Mouse (Mus musculus): ENCODE data around the gene Pde5a. TPM values are rescaled to one million over a fixed set of nuclear protein-coding genes. Genes with fewer than 3 reads are reported as not detected.
A peak's percentile ranks its signal among the peaks of the same experiment; 100 is the strongest.

Gene Pde5a
- polyA plus RNA-seq, 1 experiment from 2014 or later: 4.5 TPM

DNA sequence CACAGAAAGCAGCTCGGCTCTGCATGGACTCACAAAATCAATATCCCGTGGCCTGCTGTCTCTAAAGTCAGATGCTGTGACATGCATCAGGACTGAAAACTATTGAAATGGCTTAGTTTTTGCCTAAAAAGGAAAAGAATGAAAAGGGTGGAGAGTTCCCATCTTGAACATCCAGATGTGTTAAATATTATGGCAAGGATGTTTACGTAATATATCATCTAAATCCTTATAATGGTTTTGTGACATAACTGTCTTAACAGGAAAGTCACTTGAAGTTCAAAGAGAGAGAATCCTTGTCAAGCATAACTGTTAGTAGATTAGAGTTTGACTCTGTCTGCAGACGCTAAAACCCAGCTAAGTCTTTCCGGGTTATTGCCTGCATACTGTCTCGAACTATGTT is 20.3 kb upstream of the Pde5a start:
- 0 out of 2 replicates have a peak, but pooled peaks cover 3% of the 10 kb centered on the region for H3K9me3 ChIP-seq (replicated peaks; ENCODE audit: control insufficient read depth, low read length)
- H3K9ac ChIP-seq (ENCODE audit: low read depth, low read length): no peak overlapping the region
- H3K4me1 ChIP-seq (ENCODE audit: control insufficient read depth, insufficient read depth, low read length): no peaks in the 10 kb centered on the region; the same call in 1 of the 2 replicates
- H3K4me2 ChIP-seq: no peak overlapping the region
- ATAC-seq (replicated peaks; ENCODE audit: insufficient number of reproducible peaks, low FRiP score, low TSS enrichment): no peak
- H3K27ac ChIP-seq (ENCODE audit: low read depth, low read length): no peak overlapping the region
- WGBS (ENCODE audit: insufficient replicate concordance): 75% methylated on average over 6 of the region's 6 CpGs
- H3K36me3 ChIP-seq (ENCODE audit: control insufficient read depth, insufficient read depth, low read length): no peaks in the 10 kb centered on the region
- no peaks in the 10 kb centered on the region for H3K27me3 ChIP-seq (ENCODE audit: control insufficient read depth, insufficient read depth, low read length)
- no peak overlapping the region for H3K4me3 ChIP-seq (ENCODE audit: low read depth, low read length)

DNA sequence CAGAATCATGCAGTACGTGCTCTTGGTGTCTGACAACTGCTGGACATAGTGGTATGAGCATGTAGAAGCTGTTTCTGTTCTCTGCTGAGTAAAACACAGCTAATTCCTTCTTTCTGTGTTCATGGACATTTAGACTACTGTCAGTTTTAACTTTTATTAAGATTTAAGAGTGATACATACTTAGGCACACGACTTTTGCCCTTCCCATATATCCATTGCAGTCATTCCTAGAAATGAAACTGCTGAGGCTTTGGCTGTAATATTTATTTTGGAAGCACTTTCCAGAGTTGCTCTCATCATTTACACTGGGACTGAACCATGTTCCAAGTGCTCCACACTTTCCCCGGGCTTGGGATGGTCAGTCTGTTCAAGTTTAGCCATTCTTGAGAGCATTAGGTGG is 18.6 kb upstream of the Pde5a start:
- Histone ChIP-seq H3K36me3 (ENCODE audit: control insufficient read depth, insufficient read depth, low read length) (no peaks in the 10 kb centered on the region), H3K4me3 (ENCODE audit: low read depth, low read length) (no peak overlapping the region), H3K4me2 (no peak overlapping the region), H3K4me1 (ENCODE audit: control insufficient read depth, insufficient read depth, low read length) (no peaks in the 10 kb centered on the region), H3K9ac (ENCODE audit: low read depth, low read length) (no peak overlapping the region), H3K27ac (ENCODE audit: low read depth, low read length) (no peak overlapping the region), H3K27me3 (ENCODE audit: control insufficient read depth, insufficient read depth, low read length) (no peaks in the 10 kb centered on the region), H3K9me3 (replicated peaks; ENCODE audit: control insufficient read depth, low read length) (0 out of 2 replicates have a peak, but pooled peaks cover 3% of the 10 kb centered on the region)
- WGBS (ENCODE audit: insufficient replicate concordance): 74% methylated on average over 3 of the region's 3 CpGs
- ATAC-seq (replicated peaks; ENCODE audit: insufficient number of reproducible peaks, low FRiP score, low TSS enrichment): no peak

DNA sequence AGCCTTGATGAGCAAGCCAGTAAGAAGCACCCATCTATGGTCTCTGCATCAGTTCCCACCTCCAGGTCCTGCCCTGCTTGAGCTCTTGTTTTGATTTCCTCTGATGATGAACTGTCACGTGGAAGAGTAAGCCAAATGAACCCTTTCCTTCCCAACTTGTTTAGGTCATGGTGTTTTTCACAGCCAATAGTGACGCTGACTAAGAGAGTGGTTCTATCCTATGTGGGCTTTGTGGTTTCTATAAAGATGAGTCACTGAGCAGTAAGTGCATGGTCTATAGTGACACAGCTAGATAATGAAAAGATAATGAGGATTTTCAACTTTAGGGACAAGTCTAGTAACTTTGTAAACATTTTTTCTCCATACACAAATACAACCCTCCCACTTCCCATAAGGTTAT is 10.1 kb upstream of the Pde5a start:
- ATAC-seq (replicated peaks; ENCODE audit: insufficient number of reproducible peaks, low FRiP score, low TSS enrichment): no peak
- Histone ChIP-seq H3K27me3 (ENCODE audit: control insufficient read depth, insufficient read depth, low read length) (no peaks in the 10 kb centered on the region), H3K36me3 (ENCODE audit: control insufficient read depth, insufficient read depth, low read length) (no peaks in the 10 kb centered on the region), H3K4me3 (ENCODE audit: low read depth, low read length) (no peak overlapping the region), H3K9me3 (replicated peaks; ENCODE audit: control insufficient read depth, low read length) (no peaks in the 10 kb centered on the region), H3K4me1 (ENCODE audit: control insufficient read depth, insufficient read depth, low read length) (no peaks in the 10 kb centered on the region), H3K9ac (ENCODE audit: low read depth, low read length) (no peak overlapping the region), H3K4me2 (no peak overlapping the region), H3K27ac (ENCODE audit: low read depth, low read length) (no peak overlapping the region)
- WGBS (ENCODE audit: insufficient replicate concordance): 68% methylated on average over 2 of the region's 2 CpGs

DNA sequence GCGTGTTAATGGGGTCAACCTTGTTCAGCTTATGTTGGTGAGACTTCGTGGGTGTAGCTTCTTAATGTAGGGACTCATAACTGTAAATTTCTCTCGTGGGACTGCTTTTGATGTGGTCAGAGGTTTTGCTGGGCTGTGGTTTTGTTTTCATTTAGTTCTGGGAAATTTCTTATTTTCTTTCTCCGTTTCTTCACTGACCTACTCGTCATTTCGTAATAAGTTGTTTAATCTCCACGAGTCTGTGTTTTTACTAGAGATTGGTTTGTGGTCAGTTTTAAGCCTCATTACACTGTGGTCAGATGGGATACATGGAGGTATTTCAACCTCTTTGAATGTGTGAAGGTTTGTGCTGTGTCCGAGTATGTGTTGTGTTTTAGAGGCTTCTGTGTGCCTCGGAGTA is 7.2 kb upstream of the Pde5a start:
- H3K27ac ChIP-seq (ENCODE audit: low read depth, low read length): no peak overlapping the region
- no peaks in the 10 kb centered on the region for H3K9me3 ChIP-seq (replicated peaks; ENCODE audit: control insufficient read depth, low read length)
- no peak for ATAC-seq (replicated peaks; ENCODE audit: insufficient number of reproducible peaks, low FRiP score, low TSS enrichment)
- no peaks in the 10 kb centered on the region for H3K27me3 ChIP-seq (ENCODE audit: control insufficient read depth, insufficient read depth, low read length)
- H3K4me1 ChIP-seq (ENCODE audit: control insufficient read depth, insufficient read depth, low read length): no peaks in the 10 kb centered on the region
- H3K4me2 ChIP-seq: no peak overlapping the region
- no peaks in the 10 kb centered on the region for H3K36me3 ChIP-seq (ENCODE audit: control insufficient read depth, insufficient read depth, low read length)
- WGBS (ENCODE audit: insufficient replicate concordance): 81% methylated on average over 9 of the region's 9 CpGs
- H3K9ac ChIP-seq (ENCODE audit: low read depth, low read length): no peak overlapping the region
- H3K4me3 ChIP-seq (ENCODE audit: low read depth, low read length): no peak overlapping the region

DNA sequence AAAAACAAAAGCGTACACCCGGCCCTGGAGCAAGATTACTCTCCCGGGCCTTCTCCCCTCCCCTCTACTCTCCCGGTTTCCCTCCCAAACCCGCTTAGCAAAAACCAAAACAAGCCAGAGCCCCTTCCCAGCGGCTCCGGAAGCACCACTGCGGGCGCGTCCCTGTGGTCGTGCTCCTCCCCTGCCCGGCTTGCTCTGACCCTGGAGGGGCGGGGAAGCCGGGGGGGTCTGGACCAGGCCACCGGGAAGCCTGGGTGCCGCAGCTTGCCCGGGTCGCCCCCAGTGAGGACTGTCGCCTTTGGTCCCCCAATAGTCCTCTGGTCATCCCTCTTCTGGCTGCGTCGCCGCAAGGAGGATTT is 833 bp downstream of the Pde5a start:
- 0 out of 2 replicates have a peak, but pooled peaks cover 3% of the 10 kb centered on the region for H3K4me1 ChIP-seq (ENCODE audit: control insufficient read depth, insufficient read depth, low read length)
- peak overlapping the region; percentile 83 for H3K9ac ChIP-seq (ENCODE audit: low read depth, low read length)
- H3K36me3 ChIP-seq (ENCODE audit: control insufficient read depth, insufficient read depth, low read length): no peaks in the 10 kb centered on the region
- H3K4me3 ChIP-seq (ENCODE audit: low read depth, low read length): peak overlapping the region; percentile 68
- peak overlapping the region; percentile 95 for H3K4me2 ChIP-seq
- H3K9me3 ChIP-seq (replicated peaks; ENCODE audit: control insufficient read depth, low read length): no peaks in the 10 kb centered on the region
- WGBS (ENCODE audit: insufficient replicate concordance): 1% methylated on average over 22 of the region's 22 CpGs
- peak; percentile 53; the same call in 1 of the 2 replicates for ATAC-seq (replicated peaks; ENCODE audit: insufficient number of reproducible peaks, low FRiP score, low TSS enrichment)
- peak overlapping the region; percentile 77 for H3K27ac ChIP-seq (ENCODE audit: low read depth, low read length)
- H3K27me3 ChIP-seq (ENCODE audit: control insufficient read depth, insufficient read depth, low read length): no peaks in the 10 kb centered on the region

DNA sequence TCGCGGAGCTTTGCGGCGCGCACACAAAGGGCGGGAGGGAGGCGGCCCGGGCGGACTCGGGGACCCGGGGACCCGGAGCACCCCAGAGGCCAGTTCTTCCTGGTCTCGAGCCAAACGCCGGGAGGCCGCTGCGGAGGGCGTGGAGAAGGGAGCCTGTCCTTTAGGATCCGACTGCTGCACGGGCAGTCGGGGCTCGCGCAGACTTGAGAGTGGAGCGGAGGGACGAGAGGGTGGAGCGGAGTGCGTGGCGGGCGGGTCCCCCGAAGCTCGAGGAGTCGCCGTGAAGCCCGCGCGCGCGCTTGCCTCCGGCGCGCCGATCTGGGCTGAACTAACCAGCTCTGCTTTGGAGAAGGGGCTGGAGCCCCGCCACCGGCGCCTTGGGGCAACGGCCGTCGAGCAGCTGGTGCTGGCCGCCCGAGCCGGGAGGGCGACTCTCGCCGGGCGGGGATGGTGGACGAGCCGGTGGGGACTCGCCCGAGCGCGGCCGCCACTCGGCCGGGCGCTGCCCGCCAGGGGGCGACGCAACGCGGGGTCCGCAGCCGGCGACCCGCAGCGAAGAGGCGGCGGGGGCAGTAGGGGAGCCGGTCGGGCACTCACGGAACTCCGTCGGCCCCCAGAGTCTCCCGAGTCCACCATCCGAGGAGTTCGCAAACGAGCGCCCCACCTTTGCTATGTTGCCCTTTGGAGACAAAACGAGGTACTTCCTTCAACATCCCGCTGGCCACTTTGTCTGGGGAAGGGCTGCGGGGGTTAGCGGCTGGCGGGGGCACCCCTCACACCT is 1.4 kb downstream of the Pde5a start:
- WGBS (ENCODE audit: insufficient replicate concordance): under 1% methylated on average over 90 of the region's 92 CpGs
- Histone ChIP-seq H3K4me2 (peak overlapping the region; percentile 95), H3K4me1 (ENCODE audit: control insufficient read depth, insufficient read depth, low read length) (0 out of 2 replicates have a peak, but pooled peaks cover 3% of the 10 kb centered on the region), H3K27ac (ENCODE audit: low read depth, low read length) (peak overlapping the region; percentile 77), H3K36me3 (ENCODE audit: control insufficient read depth, insufficient read depth, low read length) (no peaks in the 10 kb centered on the region), H3K9ac (ENCODE audit: low read depth, low read length) (peak overlapping the region; percentile 83), H3K27me3 (ENCODE audit: control insufficient read depth, insufficient read depth, low read length) (no peaks in the 10 kb centered on the region), H3K9me3 (replicated peaks; ENCODE audit: control insufficient read depth, low read length) (no peaks in the 10 kb centered on the region), H3K4me3 (ENCODE audit: low read depth, low read length) (peak overlapping the region; percentile 68)
- peak; percentile 77 for ATAC-seq (replicated peaks; ENCODE audit: insufficient number of reproducible peaks, low FRiP score, low TSS enrichment)

DNA sequence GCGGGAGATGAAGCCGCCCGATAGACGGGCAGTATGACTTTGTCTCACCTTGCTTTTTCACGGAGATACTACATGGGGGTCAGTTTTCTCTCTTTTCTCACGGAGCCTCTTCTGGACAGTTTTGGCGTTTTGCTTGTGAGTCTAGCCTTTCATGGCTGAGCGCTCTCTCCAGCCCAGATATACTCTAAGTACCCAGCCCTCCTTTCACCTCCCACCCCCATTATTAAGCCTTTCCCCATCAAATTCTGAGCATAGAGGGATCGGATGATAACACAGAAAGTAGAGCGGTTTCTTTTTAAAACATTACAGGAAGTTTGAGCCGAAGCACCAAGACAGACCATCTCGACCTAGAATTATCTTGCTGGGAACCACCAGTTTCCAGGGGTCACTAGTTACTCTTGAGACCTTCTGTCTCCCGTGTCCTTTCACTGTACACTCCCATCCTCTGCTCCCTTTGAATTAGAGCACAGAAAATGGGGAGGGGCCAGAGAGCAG is 2.0 kb downstream of the Pde5a start:
- ATAC-seq (replicated peaks; ENCODE audit: insufficient number of reproducible peaks, low FRiP score, low TSS enrichment): no peak
- Histone ChIP-seq H3K4me2 (peak overlapping the region; percentile 95), H3K4me1 (ENCODE audit: control insufficient read depth, insufficient read depth, low read length) (0 out of 2 replicates have a peak, but pooled peaks cover 3% of the 10 kb centered on the region), H3K9ac (ENCODE audit: low read depth, low read length) (peak overlapping the region; percentile 83), H3K4me3 (ENCODE audit: low read depth, low read length) (peak overlapping the region; percentile 68), H3K36me3 (ENCODE audit: control insufficient read depth, insufficient read depth, low read length) (no peaks in the 10 kb centered on the region), H3K27ac (ENCODE audit: low read depth, low read length) (no peak overlapping the region), H3K9me3 (replicated peaks; ENCODE audit: control insufficient read depth, low read length) (no peaks in the 10 kb centered on the region), H3K27me3 (ENCODE audit: control insufficient read depth, insufficient read depth, low read length) (no peaks in the 10 kb centered on the region)
- WGBS (ENCODE audit: insufficient replicate concordance): 2% methylated on average over 13 of the region's 13 CpGs

DNA sequence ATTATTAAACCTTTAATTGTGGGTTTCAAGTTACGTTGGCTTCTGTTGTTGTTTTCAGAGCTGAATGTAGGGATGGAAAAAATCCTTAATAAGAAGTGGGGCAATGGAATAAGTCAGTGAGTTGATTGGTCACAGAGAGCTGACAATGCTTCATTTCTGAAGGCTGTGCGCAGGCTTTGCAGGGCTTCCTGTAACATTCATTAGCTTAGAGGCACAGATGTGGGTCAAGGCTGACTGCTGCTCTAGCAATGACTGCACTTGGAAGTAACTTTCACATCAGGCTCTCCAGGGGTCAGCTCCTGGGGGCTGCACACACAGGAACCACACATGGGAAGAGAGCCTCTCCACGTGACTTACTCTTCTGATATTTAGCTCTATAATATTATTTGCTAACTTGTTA is 5.1 kb downstream of the Pde5a start:
- H3K36me3 ChIP-seq (ENCODE audit: control insufficient read depth, insufficient read depth, low read length): no peaks in the 10 kb centered on the region
- ATAC-seq (replicated peaks; ENCODE audit: insufficient number of reproducible peaks, low FRiP score, low TSS enrichment): no peak
- H3K9ac ChIP-seq (ENCODE audit: low read depth, low read length): no peak overlapping the region
- H3K4me1 ChIP-seq (ENCODE audit: control insufficient read depth, insufficient read depth, low read length): 0 out of 2 replicates have a peak, but pooled peaks cover 3% of the 10 kb centered on the region
- H3K27me3 ChIP-seq (ENCODE audit: control insufficient read depth, insufficient read depth, low read length): no peaks in the 10 kb centered on the region
- no peak overlapping the region for H3K4me2 ChIP-seq
- H3K9me3 ChIP-seq (replicated peaks; ENCODE audit: control insufficient read depth, low read length): no peaks in the 10 kb centered on the region
- no peak overlapping the region for H3K4me3 ChIP-seq (ENCODE audit: low read depth, low read length)
- 79% methylated on average over 3 of the region's 3 CpGs for WGBS (ENCODE audit: insufficient replicate concordance)
- no peak overlapping the region for H3K27ac ChIP-seq (ENCODE audit: low read depth, low read length)

DNA sequence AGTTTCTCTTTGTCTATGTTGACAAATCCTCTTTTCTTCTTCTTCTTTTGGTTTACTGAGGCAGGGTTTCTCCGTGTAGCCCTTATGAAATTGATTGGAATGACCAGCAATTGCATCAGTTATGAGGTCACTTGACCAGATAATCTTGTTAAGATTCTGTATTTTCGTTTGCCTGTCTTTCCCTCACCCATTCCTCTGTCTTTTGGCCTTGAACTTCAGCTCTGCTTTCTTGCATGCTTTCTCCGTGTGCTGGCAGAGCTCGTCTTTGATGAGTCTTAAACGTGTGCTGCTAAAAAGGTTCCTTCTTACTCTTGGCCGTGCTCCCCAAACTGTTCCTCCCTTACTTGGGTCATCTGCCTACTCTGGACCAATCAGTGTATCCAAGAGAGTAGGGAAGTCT is 5.6 kb downstream of the Pde5a start:
- H3K4me2 ChIP-seq: no peak overlapping the region
- no peak overlapping the region for H3K27ac ChIP-seq (ENCODE audit: low read depth, low read length)
- 77% methylated on average over 6 of the region's 6 CpGs for WGBS (ENCODE audit: insufficient replicate concordance)
- H3K9ac ChIP-seq (ENCODE audit: low read depth, low read length): no peak overlapping the region
- no peaks in the 10 kb centered on the region for H3K36me3 ChIP-seq (ENCODE audit: control insufficient read depth, insufficient read depth, low read length)
- no peaks in the 10 kb centered on the region for H3K9me3 ChIP-seq (replicated peaks; ENCODE audit: control insufficient read depth, low read length)
- no peak for ATAC-seq (replicated peaks; ENCODE audit: insufficient number of reproducible peaks, low FRiP score, low TSS enrichment)
- no peak overlapping the region for H3K4me3 ChIP-seq (ENCODE audit: low read depth, low read length)
- 0 out of 2 replicates have a peak, but pooled peaks cover 3% of the 10 kb centered on the region for H3K4me1 ChIP-seq (ENCODE audit: control insufficient read depth, insufficient read depth, low read length)
- H3K27me3 ChIP-seq (ENCODE audit: control insufficient read depth, insufficient read depth, low read length): no peaks in the 10 kb centered on the region
